Mouse (Mus musculus) heart, postnatal 25 days (tissue): ENCODE measurements around the gene Nrbp1. TPM values are rescaled to one million over a fixed set of nuclear protein-coding genes. Genes with fewer than 3 reads are reported as not detected.

Source experiments
- DNase-seq: peaks from one replicate; pipeline ENCODE4 v3.0.0; 2022; ENCODE audit warnings: low spot score
- intact Hi-C: fragments of 180-260 bp; cut with DNase I; formaldehyde crosslinking; loops from one replicate; pipeline ENCODE4 v1.15.1; 2025
- total RNA-seq, 2 experiments: library from RNA; stranded (reverse); gene quantifications; 2 replicates each; pipeline ENCODE4 v1.2.3; 2021

Gene Nrbp1
- total RNA-seq = 10 to 100 TPM; 74.3 to 80.5 TPM

DNA sequence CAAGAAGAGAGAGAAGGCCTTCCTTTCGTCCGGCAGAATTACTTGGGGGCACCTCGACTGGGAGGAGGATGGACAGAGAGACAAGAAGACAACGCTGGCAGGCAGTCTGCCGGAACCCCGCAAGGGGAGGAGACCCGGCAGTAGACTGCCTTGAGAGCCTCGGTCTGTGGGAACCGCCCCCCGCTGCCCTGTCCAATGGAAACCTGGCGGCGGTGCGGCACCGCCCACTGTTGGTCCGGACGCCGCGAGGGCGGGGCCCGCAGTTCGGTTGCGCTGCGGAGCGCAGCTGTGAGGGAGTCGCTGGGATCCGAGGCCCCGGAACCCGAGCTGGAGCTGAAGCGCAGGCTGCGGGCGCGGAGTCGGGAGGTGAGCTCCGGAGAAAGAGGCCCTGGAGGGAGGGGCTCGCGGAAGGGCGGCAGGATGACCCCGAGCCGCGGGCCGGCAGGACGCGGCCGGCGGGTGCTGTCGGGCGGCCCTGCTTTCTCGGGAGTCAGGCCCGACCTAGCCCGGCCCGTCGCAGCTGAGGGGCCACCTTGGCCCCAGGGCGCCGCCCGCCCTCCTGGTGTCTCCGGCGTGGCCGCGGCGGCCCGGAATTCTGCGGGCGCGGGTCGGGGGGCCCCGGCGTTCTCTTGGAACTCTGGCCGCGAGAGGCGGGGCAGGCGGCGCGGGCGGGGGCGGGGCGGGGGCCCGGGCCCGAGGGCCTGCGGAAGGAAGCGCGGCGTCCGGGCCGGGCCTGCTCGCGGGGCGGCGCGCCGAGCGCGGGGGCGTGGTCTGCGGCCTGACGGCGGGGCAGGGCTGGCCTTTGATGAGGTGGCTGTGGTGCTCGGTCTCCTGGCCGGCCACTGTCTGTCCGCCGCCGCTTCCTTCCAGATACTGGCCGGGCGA, at the start of gene Nrbp1, which contains the start of gene Gm9970:
TSS of gene Nrbp1 (plus strand) at position 228 of the 885 bp plus-strand sequence.
TSS of gene Gm9970 (minus strand) at position 596 of the 885 bp plus-strand sequence.
- DNase-seq = peak; percentile 95

DNA sequence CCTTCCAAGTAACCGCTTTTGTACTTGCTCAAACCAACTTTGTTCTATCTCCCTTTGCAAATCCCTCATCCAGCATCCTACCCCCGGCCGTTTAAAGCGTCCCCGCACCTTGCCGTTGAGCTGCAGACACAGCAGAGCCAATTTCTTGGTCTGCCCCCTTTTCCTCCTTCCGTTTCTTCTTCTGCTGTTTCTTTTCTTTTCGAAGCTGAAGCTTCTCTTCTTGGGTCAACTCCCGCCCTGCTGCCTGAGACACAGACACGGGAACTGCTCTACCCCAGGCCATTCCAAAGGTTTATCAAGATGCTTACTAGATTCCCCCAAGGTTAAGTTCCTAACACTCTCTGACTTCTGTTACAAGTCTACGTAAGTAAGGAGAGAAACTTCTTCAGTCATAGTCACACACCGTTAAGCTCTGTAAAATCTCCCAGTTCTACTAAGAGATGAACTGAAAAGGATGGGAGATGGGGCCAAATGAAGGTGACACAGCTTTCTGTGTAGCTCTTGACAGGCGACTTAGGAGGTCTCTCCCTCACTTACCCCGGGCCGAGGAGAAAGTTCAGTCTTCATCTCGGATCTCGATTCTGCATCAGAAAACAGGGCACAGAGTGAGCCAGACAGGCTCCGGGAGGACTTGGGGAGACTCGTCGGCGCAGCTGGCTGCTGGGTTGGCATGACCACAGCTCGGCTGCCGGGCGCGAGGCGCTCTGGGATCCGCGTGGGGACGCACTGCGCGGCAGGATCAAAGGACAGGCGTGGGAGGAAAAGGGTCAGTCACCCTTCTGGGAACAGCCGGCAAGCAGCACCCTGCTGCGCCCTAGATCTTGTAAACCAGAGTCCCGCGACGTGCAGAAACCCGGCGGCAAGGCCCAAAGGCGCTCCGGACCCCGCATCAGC, 48.4 kb upstream of the Nrbp1 start:
- DNase-seq = no peak
- intact Hi-C loops = no loop called here

More for the DNA sequence above, at the start of gene Nrbp1, which contains the start of gene Gm9970:
- intact Hi-C loops = loop anchor here (2.0 to 5.0 kb wide), 2 partner anchors 20 to 51 kb away; partner anchors contain the start of genes Ift172 and Ppm1g

DNA sequence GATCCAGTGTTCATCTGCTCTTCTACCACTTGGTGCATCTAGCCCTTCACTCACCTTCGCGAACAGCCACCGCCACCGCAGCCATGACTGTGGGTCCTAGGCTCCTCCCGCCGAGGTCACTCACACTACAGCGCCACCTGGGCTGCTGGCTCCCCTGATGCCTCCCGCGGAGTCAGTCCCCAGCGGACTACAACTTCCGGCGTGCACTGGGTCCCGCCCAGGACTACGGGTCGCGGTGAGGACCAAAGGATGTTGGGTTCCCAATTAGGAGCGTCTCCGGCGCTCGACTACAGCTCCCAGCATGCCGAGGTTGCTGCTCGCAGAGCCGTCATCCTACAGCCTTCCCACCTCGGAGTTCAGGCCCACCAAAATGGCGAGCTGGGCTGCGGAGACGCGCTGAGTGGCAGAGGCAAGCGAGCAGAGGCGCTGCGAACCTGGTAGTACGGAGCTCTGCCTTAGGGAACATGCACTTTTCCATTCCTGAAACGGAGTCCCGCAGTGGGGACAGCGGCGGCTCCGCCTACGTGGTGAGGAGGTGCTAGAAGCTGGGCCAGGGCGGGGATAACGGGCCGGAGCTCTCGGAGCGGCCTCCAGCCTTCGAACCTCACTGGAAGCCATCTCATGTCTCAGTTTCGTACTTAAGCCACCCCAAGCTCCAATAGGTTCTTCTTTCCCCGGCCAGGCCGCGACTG, 47.6 kb upstream of the Nrbp1 start, which contains the start of the genes Snx17 and Eif2b4:
TSS of gene Snx17 (plus strand) at position 289 of the 692 bp plus-strand sequence.
TSS of gene Eif2b4 (minus strand) at position 492 of the 692 bp plus-strand sequence.
- peak; percentile 99 for DNase-seq
- intact Hi-C loops = loop anchor here (1.0 kb wide), 2 partner anchors 8 to 14 kb away; partner anchors contain the start of gene Gm29609

DNA sequence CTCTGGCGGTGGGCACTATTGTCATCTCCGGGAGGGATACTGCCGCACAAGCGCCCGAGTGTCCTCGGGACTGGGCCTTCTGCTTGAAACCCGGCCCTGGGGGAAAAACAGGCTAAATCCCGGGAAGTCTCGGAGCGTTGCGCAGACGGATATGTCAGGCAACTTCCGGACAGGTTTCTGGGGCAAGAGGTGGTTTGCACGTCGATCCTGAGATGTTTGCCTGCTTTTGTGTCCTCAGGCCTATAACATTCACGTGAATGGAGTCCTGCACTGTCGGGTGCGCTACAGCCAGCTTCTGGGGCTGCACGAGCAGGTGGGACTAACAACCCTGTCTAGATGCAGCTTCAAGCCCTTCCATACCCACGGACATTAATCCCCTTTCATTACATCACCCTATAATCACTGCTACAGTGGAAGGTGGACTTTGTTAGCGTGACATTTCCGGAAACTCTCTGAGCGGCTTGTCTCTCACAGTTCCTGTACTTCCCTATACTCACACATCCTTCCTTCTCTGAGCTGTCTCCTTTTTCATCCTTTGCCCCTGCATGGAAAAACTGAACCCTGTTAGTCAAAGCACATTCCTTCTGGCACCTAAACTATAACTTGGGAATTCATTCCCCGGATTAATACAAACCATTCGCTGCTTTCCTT, 46.9 kb upstream of the Nrbp1 start:
- intact Hi-C loops = loop anchor here (1.0 kb wide), 2 partner anchors 8 to 14 kb away; partner anchors contain the start of gene Gm29609

DNA sequence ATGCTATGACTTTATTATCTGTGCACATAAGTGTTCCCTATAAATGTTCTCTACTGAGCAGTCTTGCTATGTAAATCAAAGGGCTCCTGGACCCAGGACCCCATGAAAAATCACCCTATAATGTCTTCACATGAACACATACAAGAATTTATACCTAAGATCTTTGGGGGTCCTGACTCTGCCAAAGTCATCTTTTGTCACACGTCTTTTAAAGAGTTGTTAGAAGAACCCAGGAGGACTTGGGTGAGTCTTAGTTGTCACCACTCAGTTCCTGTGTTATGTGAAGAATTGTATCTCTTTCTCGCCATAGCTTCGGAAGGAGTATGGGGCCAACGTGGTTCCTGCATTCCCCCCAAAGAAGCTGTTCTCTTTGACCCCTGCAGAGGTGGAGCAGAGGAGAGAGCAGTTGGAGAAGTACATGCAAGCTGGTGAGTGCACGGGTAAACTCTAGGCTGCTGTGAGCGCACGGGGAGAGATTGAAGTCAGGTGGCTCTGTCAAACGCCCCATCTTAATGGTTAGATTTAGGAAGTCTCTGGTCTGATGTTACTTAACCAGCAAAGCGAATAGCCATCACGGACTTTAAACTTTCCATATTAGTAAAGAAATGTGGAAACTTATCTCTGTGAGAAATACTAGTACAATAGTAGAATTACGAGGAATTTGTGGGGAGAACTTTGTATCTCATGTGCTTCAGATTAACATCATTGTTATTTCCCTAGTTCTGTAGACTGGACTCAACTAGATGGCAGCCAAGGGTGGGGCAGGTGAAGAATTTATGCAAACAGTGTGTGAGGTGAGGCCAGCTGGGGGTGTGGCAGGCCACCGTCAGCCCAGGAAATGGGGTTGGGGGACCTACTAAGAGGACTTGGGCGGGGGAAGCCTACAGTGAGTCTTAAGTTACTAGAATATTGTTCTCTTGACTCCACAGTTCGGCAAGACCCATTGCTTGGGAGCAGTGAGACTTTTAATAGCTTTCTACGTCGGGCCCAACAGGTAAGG, 45.9 kb upstream of the Nrbp1 start:
- no peak for DNase-seq
- intact Hi-C loops = no loop called here

More for the DNA sequence above, 46.9 kb upstream of the Nrbp1 start:
- no peak for DNase-seq

DNA sequence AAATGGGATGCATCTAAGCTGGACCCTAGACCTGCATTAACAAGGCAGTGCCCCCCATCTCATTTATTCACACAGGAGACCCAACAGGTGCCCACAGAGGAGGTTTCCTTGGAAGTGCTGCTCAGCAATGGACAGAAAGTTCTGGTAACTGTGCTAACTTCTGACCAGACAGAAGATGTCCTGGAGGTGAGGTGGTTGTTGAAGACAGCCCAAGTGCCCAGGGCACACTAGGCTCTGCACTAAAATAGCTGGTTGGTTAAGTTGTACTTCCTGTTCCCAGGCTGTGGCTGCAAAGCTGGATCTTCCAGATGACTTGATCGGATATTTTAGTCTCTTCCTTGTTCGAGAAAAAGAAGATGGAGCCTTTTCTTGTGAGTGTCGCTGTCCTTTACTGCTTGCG, 45.0 kb upstream of the Nrbp1 start:
- DNase-seq = no peak
- intact Hi-C loops = no loop called here

DNA sequence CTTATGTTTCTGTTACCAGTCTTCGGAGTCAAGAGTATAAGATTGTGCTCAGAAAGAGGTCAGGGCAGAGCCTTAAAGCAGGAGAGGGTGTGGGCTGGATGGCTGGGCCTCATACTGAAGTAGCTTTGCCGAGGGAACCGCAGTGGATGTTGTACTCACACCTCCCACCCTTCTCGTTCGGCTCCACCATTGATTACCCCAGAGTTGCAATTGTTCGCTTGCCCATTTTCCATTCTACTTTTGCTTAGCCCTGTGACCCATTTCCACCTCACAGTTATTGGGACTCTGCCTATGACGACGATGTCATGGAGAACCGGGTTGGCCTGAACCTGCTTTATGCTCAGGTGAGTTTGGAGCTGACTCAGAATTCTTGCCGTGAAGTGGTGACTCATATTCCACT, 44.5 kb upstream of the Nrbp1 start:
- no peak for DNase-seq
- intact Hi-C loops = no loop called here

DNA sequence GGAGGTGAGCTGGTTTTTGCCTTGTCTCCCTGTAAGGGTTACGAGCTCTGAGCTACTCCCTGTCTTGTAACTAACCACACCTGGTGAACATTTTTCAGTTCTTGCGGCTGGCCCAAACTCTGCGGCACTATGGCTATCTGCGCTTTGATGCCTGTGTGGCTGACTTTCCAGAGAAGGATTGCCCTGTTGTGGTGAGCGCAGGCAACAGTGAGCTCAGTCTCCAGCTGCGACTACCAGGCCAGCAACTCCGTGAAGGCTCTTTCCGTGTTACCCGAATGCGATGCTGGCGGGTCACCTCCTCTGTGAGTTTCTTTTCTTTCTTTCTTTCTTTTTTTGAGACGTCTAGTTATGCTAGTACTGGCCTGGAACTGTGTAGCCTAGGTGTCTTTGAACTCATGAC, 43.6 kb upstream of the Nrbp1 start:
- DNase-seq = no peak

DNA sequence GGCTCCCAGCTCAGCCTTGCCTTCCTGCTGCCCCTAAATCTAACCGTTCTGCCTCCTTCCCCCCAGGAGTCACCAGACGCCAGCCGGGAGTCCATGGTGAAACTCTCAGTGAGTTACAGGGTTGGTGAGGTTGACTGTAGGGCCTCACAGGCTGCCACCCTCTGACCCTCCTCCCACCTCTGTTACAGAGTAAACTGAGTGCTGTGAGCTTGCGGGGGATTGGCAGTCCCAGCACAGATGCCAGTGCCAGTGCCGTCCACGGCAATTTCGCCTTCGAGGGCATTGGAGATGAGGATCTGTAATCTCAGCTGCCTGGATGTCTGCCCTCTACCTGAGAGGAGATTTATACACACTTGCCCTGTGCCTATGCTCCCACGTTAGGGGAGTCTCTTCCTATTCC, 42.5 kb upstream of the Nrbp1 start:
- DNase-seq = no peak
- intact Hi-C loops = no loop called here

More for the DNA sequence above, 43.6 kb upstream of the Nrbp1 start:
- intact Hi-C loops = no loop called here

DNA sequence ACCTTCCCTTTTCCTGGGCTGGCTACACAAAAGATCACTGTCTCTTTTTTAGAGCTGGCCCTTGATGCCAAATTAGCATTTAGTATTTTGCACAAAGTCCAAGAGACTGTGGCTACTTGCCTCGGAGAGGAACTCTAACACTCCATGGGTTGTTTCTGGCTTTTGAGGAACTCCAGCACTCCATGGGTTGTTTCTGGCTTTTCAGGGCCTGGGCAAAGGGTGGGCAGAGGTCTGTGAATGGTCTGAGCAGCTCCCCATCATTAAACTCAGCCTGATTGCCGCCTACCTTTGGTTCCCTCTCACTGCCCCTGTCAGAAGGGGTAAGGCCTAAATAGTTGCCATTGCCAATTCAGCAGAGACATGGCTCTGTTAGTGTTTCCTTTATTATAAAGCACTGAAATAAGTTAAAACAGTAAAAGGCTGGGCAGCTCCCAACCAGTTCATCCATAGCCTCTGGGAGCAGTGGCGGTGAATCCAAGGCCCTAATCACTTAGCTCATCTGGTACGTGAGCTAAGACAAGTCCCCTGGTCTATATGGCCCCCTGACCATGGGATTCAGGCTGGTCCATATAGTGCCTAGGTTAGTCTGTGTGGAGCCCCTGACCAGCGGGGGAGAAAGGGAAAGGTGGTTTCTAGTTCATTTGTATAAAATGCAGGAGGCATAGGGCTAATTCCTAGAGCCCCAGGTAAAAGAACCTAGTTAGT, 41.9 kb upstream of the Nrbp1 start:
- intact Hi-C loops = no loop called here
- no peak for DNase-seq

DNA sequence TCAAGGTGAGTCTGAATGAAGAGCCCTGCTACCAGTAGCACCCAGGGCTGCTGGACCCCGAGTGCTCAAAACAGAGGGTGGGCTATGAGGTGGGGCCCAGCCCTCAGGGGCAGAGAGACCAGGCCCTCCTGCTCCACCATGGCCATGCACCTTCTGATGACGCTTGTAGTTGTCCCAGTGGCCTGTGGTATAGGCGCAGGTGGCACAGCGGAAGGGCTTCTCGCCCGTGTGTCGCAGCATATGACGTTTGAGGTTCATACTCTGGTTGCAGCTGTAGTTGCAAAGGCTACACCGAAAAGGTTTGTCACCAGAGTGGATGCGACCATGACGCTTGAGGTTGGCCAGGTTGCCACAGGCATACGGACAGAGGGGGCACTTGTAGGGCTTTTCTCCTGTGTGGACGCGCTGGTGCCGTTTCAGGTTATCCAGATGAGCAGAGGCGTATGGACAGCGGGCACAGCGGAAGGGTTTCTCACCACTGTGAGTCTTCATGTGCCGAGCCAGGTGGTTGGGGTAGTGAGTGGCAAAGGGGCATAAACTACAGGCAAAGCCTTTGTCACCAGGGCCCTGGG, 41.3 kb upstream of the Nrbp1 start:
- DNase-seq = no peak
- intact Hi-C loops = no loop called here

DNA sequence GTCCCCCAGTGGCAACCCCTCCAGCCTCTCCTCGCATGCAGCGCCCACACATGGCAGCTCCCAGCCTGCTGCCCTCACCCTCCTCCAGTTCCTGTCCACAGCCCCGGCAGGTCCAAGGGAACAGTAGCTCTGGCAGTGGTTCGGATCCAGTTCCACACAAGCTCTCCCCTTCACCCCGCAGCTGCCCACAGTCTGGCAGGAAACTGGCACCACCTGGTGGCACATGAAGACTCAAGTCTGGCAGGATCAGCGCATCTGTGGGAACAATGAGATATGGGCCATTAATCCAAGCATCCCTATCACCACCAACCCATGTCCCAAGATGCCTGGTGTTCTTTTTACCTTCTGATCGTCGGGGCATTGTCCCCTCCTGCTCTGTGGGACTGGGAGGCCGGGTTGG, 40.8 kb upstream of the Nrbp1 start:
- intact Hi-C loops = no loop called here
- no peak for DNase-seq

DNA sequence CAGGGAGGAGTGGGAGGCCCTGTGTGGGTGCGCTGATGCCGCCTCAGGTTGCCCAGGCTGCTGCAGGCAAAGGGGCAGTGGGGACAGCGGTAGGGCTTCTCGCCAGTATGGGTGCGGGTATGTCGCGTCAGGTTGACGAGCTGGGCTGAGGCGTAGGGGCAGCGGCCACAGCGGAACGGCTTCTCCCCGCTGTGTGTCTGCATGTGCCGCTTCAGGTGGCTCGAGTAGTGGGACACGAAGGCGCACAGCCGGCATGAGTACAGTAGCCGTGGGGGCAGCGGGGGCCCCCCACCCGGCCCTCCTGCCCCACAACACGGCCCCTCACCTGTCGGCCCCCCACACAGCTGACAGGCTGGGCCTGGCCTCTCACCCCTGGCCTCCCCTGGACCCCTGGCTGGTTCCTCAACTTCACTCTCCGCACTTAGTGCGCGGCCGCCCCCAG, 40.3 kb upstream of the Nrbp1 start:
- DNase-seq = no peak
- intact Hi-C loops = no loop called here

DNA sequence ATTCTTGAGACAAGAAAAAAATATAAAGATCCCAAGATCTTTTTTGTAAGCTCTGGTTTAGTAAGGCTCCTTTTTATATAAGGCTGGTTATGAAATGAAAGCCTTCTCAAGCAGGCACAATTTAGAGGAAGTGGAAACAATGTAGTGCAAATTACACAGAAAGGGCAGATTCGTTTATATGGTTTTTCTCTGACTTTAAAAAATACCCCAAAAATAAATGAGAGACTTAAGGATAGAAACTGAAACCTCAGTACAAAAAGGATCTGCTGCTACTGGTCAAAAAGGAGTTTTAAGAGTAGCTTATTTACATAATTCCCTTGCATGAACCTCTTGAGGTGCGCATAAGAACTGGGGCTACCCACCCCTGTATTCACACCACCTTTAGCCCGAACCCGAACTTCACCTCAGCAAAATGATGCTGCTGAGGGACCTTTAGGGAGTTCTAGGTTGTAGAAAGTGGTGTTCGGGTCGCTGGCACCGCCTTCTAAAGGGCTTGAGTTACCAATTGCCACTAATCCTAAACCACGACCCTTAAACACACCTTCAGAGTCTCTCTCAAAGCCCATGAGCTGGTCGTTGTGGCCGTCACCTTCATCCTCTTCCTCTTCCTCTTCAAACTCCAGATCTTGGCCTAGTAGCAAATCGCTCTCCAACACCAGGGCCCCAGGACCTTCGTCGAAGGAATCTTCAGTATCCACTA, 39.5 kb upstream of the Nrbp1 start:
- DNase-seq = no peak
- intact Hi-C loops = loop anchor here (1.0 kb wide), 1 partner anchor 8 kb away; the partner anchor contains the start of genes Eif2b4 and Snx17

DNA sequence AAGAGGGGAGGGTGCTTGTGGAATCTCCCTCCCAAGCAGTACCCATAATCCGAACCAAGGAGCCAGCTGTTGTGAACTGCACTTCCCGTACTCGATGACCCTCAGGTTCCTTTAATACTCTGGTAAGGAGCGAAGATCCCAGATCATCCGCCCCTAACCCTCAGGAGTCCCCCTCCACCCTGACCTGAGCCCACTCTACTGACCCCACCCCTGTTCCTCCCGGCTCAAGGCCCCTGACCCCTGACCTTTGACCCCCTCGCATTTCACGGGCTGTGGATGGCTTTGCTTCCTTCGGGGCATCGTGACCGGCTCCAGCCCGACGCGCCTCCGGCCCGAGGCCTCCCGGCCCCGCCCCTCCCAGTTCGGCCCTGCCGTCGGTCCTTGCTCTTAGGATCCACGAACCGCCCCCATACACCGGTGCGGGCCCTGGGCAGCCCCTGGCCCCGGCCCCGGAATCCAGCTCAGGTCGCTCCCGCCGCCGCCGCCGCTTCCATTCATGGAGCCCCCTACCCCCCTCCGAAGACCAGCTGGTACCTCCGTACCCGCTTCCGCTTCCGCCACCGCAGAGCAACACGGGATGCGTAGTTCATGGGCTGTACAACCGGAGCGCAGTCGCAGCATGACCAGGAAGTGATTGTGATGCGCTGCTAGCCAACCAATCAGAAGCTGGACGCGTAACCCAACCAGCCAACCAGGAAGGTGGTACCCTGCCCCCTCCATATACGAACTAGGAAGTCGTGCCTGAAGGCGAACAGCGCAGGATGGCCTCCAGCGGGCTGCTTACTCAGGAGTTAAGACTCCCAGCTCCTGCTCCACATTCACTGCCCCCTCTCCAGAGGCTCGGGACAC, 38.7 kb upstream of the Nrbp1 start, which contains the start of gene Zfp513:
TSS of gene Zfp513 (minus strand) at position 562 of the 849 bp plus-strand sequence.
- intact Hi-C loops = loop anchor here (1.0 to 2.0 kb wide), 2 partner anchors 9 to 17 kb away; partner anchors contain the start of genes Eif2b4 and Snx17

More for the DNA sequence above, 38.7 kb upstream of the Nrbp1 start, which contains the start of gene Zfp513:
- peak; percentile 97 for DNase-seq
